Mouse (Mus musculus): ENCODE measurements around the gene Ube2t. TPM values are rescaled to one million over a fixed set of nuclear protein-coding genes. Genes with fewer than 3 reads are reported as not detected.

The Ube2t gene
- polyA plus RNA-seq, 1 experiment from 2014 or later = 7.6 TPM

DNA sequence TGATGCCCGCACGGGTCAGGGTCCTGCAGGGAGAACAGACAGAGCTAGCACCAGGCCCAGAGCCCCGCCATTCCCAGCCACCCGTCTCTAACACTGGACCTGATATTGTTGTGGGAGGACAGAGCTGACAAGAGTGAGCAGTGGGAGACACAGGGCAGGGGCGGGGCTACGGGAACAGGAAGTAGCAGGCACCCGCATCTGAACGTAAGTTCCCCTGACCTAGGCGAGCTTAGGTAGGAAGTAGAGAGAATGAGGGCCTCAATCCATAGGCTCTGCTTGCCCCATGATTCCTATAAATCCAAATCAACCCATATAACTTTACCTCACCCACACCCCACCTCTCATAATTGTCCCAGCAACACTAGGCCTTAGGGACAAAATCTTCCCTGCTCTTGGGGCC lies 38.2 kb downstream of the Ube2t start:
- no peaks in the 10 kb centered on the region for H3K36me3 ChIP-seq (ENCODE audit: control insufficient read depth, insufficient read depth, low read length)
- no peaks in the 10 kb centered on the region for H3K9me3 ChIP-seq (ENCODE audit: control insufficient read depth, low read length)
- H3K4me2 ChIP-seq (ENCODE audit: low read depth, low read length) = no peak overlapping the region
- H3K27me3 ChIP-seq (ENCODE audit: control insufficient read depth, insufficient read depth, low read length) = no peaks in the 10 kb centered on the region
- 82% methylated on average over 9 of the region's 9 CpGs for WGBS
- ATAC-seq (ENCODE audit: low read depth) = no peak
- no peak overlapping the region for H3K4me3 ChIP-seq (ENCODE audit: low read depth, low read length)
- no peak overlapping the region for H3K9ac ChIP-seq (replicated peaks; ENCODE audit: low read depth, low read length)
- no peaks in the 10 kb centered on the region for H3K4me1 ChIP-seq (ENCODE audit: control insufficient read depth, insufficient read depth, low read length)
- no peak overlapping the region for H3K27ac ChIP-seq (ENCODE audit: low read depth, low read length)

DNA sequence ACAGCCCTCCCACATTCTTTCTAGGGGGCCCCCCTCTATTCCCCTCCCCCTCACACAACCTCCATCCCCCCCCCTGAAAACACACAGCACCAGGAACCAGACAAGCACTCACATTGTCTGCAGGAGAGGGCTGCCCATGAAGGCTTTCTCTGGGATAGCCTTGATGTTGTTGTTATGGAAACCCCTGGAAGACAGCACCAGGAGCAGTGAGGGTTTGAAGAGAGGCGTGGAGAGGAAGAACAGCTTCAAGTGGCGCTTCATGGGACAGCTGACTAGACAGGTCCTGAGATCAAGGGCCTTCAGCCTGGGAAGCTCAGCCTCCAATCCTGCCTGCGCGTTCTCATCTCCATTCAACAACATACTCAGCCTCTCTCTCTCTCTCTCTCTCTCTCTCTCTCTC lies 41.0 kb downstream of the Ube2t start:
- no peak for ATAC-seq (ENCODE audit: low read depth)
- H3K27ac ChIP-seq (ENCODE audit: low read depth, low read length) = no peak overlapping the region

DNA sequence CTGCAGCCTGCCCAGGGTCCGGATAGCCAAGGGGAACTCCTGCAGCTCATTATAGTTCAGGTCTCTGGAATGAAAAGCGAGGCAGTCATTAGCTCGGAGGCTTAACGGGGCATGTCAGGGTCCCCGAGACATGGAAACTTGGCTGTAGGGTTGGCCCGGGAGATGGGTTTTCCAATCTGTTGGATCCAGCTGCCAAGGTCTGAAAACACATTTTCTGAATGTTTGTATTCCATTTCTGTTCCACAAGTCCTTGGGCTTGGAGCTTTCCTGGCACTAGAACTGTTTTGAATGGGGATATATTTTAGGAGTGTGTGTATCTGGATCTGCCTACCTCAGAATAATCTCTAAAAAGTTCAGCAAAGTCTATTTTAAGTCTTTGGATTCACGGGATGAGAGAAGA lies 43.3 kb downstream of the Ube2t start:
- no peak for ATAC-seq (ENCODE audit: low read depth)
- H3K27ac ChIP-seq (ENCODE audit: low read depth, low read length) = no peak overlapping the region
- no peaks in the 10 kb centered on the region for H3K27me3 ChIP-seq (ENCODE audit: control insufficient read depth, insufficient read depth, low read length)
- H3K4me2 ChIP-seq (ENCODE audit: low read depth, low read length) = no peak overlapping the region
- no peaks in the 10 kb centered on the region for H3K4me1 ChIP-seq (ENCODE audit: control insufficient read depth, insufficient read depth, low read length)
- no peaks in the 10 kb centered on the region for H3K36me3 ChIP-seq (ENCODE audit: control insufficient read depth, insufficient read depth, low read length)
- no peak overlapping the region for H3K9ac ChIP-seq (replicated peaks; ENCODE audit: low read depth, low read length)
- WGBS = 30% methylated on average over 7 of the region's 7 CpGs
- no peaks in the 10 kb centered on the region for H3K9me3 ChIP-seq (ENCODE audit: control insufficient read depth, low read length)
- no peak overlapping the region for H3K4me3 ChIP-seq (ENCODE audit: low read depth, low read length)

More for the DNA sequence above, 41.0 kb downstream of the Ube2t start:
- H3K4me2 ChIP-seq (ENCODE audit: low read depth, low read length) = no peak overlapping the region
- no peak overlapping the region for H3K4me3 ChIP-seq (ENCODE audit: low read depth, low read length)
- 62% methylated on average over 4 of the region's 4 CpGs for WGBS
- H3K9me3 ChIP-seq (ENCODE audit: control insufficient read depth, low read length) = no peaks in the 10 kb centered on the region
- no peaks in the 10 kb centered on the region for H3K36me3 ChIP-seq (ENCODE audit: control insufficient read depth, insufficient read depth, low read length)
- H3K9ac ChIP-seq (replicated peaks; ENCODE audit: low read depth, low read length) = no peak overlapping the region
- H3K27me3 ChIP-seq (ENCODE audit: control insufficient read depth, insufficient read depth, low read length) = no peaks in the 10 kb centered on the region
- no peaks in the 10 kb centered on the region for H3K4me1 ChIP-seq (ENCODE audit: control insufficient read depth, insufficient read depth, low read length)

DNA sequence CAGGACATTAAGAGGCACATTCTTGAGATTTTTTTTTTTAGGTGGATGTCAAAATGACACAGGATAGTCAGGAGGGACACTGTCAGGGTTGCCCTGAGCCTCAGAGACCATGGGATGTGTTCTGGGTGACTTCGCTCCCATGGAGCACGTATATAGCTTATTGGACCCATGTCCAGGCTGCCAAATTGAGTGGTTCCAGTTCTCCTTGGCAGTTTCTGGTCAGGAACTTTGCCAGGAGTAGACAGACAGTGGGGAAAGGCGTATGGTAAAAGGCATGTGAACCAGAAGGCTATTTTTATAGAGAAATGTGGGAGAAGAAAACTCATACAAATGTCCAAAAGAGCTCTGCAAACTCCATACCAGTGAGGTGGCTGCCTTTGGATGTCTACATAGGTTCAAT lies 47.5 kb downstream of the Ube2t start:
- Histone ChIP-seq H3K27ac (ENCODE audit: low read depth, low read length) (no peak overlapping the region), H3K4me3 (ENCODE audit: low read depth, low read length) (no peak overlapping the region), H3K9ac (replicated peaks; ENCODE audit: low read depth, low read length) (no peak overlapping the region), H3K36me3 (ENCODE audit: control insufficient read depth, insufficient read depth, low read length) (no peaks in the 10 kb centered on the region), H3K4me1 (ENCODE audit: control insufficient read depth, insufficient read depth, low read length) (no peaks in the 10 kb centered on the region), H3K27me3 (ENCODE audit: control insufficient read depth, insufficient read depth, low read length) (no peaks in the 10 kb centered on the region), H3K4me2 (ENCODE audit: low read depth, low read length) (no peak overlapping the region), H3K9me3 (ENCODE audit: control insufficient read depth, low read length) (no peaks in the 10 kb centered on the region)
- WGBS = 91% methylated on average over 3 of the region's 3 CpGs
- ATAC-seq (ENCODE audit: low read depth) = no peak

DNA sequence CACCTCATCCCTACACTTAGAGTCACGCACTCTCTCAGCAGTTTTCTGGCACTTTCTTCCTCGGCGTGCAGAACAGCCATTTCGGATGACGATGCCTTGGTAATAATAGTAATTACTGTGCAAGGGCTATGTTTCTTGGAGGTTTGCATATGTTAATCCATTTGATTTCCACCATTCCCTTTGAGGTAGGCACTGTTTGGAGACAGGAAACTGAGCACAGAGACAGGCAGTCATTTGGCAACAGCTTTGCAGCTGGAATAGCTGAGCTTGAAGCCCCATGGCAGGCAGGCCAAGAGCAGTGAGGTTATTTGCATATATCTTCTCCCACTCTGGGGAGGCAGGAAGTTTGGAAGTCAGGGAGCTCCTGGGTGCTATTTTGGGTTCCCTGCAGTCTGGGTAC lies 49.5 kb downstream of the Ube2t start:
- Histone ChIP-seq H3K9me3 (ENCODE audit: control insufficient read depth, low read length) (no peaks in the 10 kb centered on the region), H3K27ac (ENCODE audit: low read depth, low read length) (no peak overlapping the region), H3K27me3 (ENCODE audit: control insufficient read depth, insufficient read depth, low read length) (no peaks in the 10 kb centered on the region), H3K9ac (replicated peaks; ENCODE audit: low read depth, low read length) (no peak overlapping the region), H3K4me3 (ENCODE audit: low read depth, low read length) (no peak overlapping the region), H3K4me1 (ENCODE audit: control insufficient read depth, insufficient read depth, low read length) (no peaks in the 10 kb centered on the region), H3K4me2 (ENCODE audit: low read depth, low read length) (no peak overlapping the region), H3K36me3 (ENCODE audit: control insufficient read depth, insufficient read depth, low read length) (no peaks in the 10 kb centered on the region)
- WGBS = 86% methylated on average over 5 of the region's 5 CpGs
- ATAC-seq (ENCODE audit: low read depth) = no peak

DNA sequence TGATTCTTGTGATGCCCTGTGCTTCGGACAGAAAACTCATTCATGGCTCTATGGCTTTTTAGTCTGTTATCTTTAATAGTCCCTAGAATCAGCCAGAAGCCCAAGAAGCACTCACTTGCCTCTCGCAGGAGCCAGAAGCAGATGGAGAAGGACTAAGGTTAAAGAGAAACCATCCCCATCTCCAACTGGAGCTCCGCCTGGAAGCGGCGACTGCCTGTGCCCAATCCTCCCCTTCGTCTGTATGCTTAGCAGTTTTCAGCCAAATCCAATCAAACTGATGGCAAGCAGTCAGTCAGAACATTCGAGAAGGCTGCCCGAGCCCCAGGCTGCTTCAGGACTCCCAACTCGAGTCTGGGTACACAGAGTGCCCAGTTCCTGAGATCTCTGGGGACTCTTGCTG lies 50.1 kb downstream of the Ube2t start:
- 87% methylated on average over 9 of the region's 9 CpGs for WGBS

DNA sequence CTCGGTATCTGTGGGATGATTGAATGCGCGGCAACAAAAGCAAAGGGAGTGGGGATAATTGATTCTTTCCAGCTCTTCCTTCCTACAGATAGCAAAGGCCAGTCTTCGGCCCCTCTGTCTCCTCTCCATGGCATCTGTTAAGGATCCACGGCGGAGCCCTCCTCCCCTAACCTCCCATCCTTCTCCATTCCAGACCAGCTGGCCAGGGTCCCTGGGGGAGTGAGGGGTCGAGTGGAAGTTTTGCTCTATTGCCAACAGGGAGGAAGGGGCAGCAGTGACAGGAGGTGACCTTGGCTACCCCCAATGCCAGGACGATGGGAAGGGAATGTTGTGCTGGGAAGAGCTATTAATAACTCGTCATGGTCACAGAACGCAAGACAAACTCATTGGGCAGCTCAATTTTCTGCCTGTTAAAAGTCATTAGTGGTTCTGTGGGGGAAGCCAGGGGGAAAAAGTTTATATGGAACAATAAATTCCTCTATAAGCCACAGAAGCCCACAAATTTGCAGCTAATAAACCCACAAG lies 52.6 kb downstream of the Ube2t start:
- no peak overlapping the region for H3K9ac ChIP-seq (replicated peaks; ENCODE audit: low read depth, low read length)
- H3K36me3 ChIP-seq (ENCODE audit: control insufficient read depth, insufficient read depth, low read length) = no peaks in the 10 kb centered on the region
- H3K9me3 ChIP-seq (ENCODE audit: control insufficient read depth, low read length) = no peaks in the 10 kb centered on the region
- H3K4me1 ChIP-seq (ENCODE audit: control insufficient read depth, insufficient read depth, low read length) = peaks cover 9% of the 10 kb centered on the region
- no peak overlapping the region for H3K27ac ChIP-seq (ENCODE audit: low read depth, low read length)
- H3K4me3 ChIP-seq (ENCODE audit: low read depth, low read length) = no peak overlapping the region
- 25% methylated on average over 10 of the region's 10 CpGs for WGBS
- H3K4me2 ChIP-seq (ENCODE audit: low read depth, low read length) = no peak overlapping the region
- no peak for ATAC-seq (ENCODE audit: low read depth)
- no peaks in the 10 kb centered on the region for H3K27me3 ChIP-seq (ENCODE audit: control insufficient read depth, insufficient read depth, low read length)

More for the DNA sequence above, 50.1 kb downstream of the Ube2t start:
- Histone ChIP-seq H3K9me3 (ENCODE audit: control insufficient read depth, low read length) (no peaks in the 10 kb centered on the region), H3K4me3 (ENCODE audit: low read depth, low read length) (no peak overlapping the region), H3K27me3 (ENCODE audit: control insufficient read depth, insufficient read depth, low read length) (no peaks in the 10 kb centered on the region), H3K36me3 (ENCODE audit: control insufficient read depth, insufficient read depth, low read length) (no peaks in the 10 kb centered on the region), H3K27ac (ENCODE audit: low read depth, low read length) (no peak overlapping the region), H3K4me2 (ENCODE audit: low read depth, low read length) (no peak overlapping the region), H3K9ac (replicated peaks; ENCODE audit: low read depth, low read length) (no peak overlapping the region), H3K4me1 (ENCODE audit: control insufficient read depth, insufficient read depth, low read length) (no peaks in the 10 kb centered on the region)
- no peak for ATAC-seq (ENCODE audit: low read depth)

DNA sequence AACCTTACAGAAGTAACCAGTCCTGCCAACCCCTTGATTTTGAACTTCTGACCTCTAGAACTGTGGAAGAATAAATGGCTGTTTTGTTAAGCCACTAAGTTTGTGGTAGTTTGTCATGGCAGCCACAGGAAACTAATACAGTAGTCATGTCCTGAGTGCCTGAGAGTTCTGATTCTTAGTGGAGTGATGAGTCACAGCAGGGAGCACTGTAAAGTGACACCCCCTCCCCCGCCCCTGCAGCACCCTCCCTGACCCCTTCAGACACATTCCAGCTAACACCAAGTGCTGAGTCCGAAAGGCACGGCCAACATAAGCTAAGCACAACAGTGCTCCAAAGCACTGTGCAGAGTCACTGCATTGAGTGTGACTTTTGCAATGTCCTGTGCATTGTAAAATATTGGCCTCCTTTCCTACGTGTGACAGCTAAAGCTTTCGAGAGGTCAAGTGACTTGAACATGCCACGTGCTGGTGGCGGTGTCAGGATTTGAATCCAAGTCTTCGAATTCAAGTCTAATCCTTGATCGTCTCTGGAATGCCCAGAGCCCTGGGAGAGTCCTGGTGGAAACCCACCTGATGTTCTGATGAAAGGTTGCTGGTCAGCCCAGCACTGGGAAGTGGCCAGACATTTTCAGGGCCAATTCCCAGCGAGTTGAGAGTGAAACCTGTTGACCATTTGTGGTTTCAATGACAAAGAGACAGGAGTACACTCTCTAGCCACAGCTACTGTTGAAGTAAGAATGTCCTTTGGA lies 54.7 kb downstream of the Ube2t start:
- H3K27me3 ChIP-seq (ENCODE audit: control insufficient read depth, insufficient read depth, low read length) = no peaks in the 10 kb centered on the region
- H3K4me2 ChIP-seq (ENCODE audit: low read depth, low read length) = no peak overlapping the region
- H3K9me3 ChIP-seq (ENCODE audit: control insufficient read depth, low read length) = no peaks in the 10 kb centered on the region
- H3K27ac ChIP-seq (ENCODE audit: low read depth, low read length) = no peak overlapping the region
- H3K4me3 ChIP-seq (ENCODE audit: low read depth, low read length) = no peak overlapping the region
- no peak overlapping the region for H3K9ac ChIP-seq (replicated peaks; ENCODE audit: low read depth, low read length)
- 81% methylated on average over 10 of the region's 10 CpGs for WGBS
- H3K4me1 ChIP-seq (ENCODE audit: control insufficient read depth, insufficient read depth, low read length) = peaks cover 20% of the 10 kb centered on the region
- no peak for ATAC-seq (ENCODE audit: low read depth)
- H3K36me3 ChIP-seq (ENCODE audit: control insufficient read depth, insufficient read depth, low read length) = no peaks in the 10 kb centered on the region

DNA sequence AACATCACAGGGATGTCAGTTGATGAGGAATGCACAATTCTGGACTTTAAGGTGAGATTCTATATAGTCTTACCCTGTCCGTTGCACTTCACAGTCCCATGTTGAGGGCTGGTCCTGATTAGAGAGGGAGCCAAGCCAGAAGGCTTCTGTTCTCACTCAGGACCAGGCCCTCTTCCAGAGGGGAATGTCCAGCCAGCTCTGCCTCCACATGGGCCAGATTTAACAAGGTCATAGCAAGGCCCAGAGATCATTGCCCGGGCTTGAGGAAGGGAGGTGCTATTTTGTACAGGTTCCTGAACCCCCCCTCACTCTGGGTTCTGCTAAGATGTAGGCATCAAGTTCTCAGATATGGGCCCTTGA lies 55.3 kb downstream of the Ube2t start:
- no peaks in the 10 kb centered on the region for H3K36me3 ChIP-seq (ENCODE audit: control insufficient read depth, insufficient read depth, low read length)
- ATAC-seq (ENCODE audit: low read depth) = no peak
- H3K9me3 ChIP-seq (ENCODE audit: control insufficient read depth, low read length) = no peaks in the 10 kb centered on the region
- H3K4me1 ChIP-seq (ENCODE audit: control insufficient read depth, insufficient read depth, low read length) = peaks cover 20% of the 10 kb centered on the region
- no peak overlapping the region for H3K9ac ChIP-seq (replicated peaks; ENCODE audit: low read depth, low read length)
- no peaks in the 10 kb centered on the region for H3K27me3 ChIP-seq (ENCODE audit: control insufficient read depth, insufficient read depth, low read length)
- H3K4me3 ChIP-seq (ENCODE audit: low read depth, low read length) = no peak overlapping the region
- no peak overlapping the region for H3K27ac ChIP-seq (ENCODE audit: low read depth, low read length)
- WGBS = 92% methylated on average over 2 of the region's 2 CpGs
- no peak overlapping the region for H3K4me2 ChIP-seq (ENCODE audit: low read depth, low read length)

Measured in neural tube, embryonic 14.5 days (tissue).